Mouse (Mus musculus): ENCODE measurements around the gene Mst1. TPM values are rescaled to one million over a fixed set of nuclear protein-coding genes. Genes with fewer than 3 reads are reported as not detected.

Mst1 gene
- polyA plus RNA-seq, 1 experiment from 2014 or later, result 0.31 TPM

DNA sequence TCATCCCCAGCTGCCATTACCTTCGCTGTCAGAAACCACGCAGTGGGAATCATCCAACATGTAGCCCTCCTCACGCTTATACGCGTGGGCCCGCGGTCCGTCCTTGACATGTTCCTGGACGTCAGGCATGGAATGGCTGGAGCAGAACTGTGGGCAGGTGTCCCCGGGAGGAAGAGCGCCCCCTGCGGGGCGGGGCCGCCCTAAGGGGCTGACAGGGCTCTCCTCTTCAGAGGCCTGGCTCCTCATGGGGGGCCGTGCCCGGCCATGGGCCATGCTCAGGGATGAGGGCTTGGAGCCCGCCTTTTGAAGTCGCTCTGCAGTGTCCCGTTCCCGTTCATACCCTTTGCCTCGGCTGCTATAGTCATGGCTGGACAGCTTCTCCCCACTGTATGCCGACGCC is 25.9 kb downstream of the Mst1 start:
- H3K4me3 ChIP-seq (ENCODE audit: low read depth, low read length), result no peak overlapping the region
- no peaks in the 10 kb centered on the region for H3K9me3 ChIP-seq (replicated peaks; ENCODE audit: control insufficient read depth, low read length)
- ATAC-seq (replicated peaks; ENCODE audit: insufficient number of reproducible peaks, low FRiP score, low TSS enrichment, low read depth), result no peak
- H3K27ac ChIP-seq (replicated peaks; ENCODE audit: low read depth, low read length), result no peak overlapping the region
- DNase-seq (ENCODE audit: low spot score), result no peak
- no peaks in the 10 kb centered on the region for H3K36me3 ChIP-seq (replicated peaks; ENCODE audit: control insufficient read depth, insufficient read depth, low read depth, low read length)
- no peak overlapping the region for H3K9ac ChIP-seq (replicated peaks; ENCODE audit: low read length)
- WGBS, result 89% methylated on average over 23 of the region's 23 CpGs
- peaks cover 12% of the 10 kb centered on the region for H3K4me1 ChIP-seq (ENCODE audit: control insufficient read depth, insufficient read depth, low read length)
- no peak overlapping the region for H3K4me2 ChIP-seq (ENCODE audit: low read depth, low read length)
- no peaks in the 10 kb centered on the region for H3K27me3 ChIP-seq (ENCODE audit: control insufficient read depth, insufficient read depth, low read length)

DNA sequence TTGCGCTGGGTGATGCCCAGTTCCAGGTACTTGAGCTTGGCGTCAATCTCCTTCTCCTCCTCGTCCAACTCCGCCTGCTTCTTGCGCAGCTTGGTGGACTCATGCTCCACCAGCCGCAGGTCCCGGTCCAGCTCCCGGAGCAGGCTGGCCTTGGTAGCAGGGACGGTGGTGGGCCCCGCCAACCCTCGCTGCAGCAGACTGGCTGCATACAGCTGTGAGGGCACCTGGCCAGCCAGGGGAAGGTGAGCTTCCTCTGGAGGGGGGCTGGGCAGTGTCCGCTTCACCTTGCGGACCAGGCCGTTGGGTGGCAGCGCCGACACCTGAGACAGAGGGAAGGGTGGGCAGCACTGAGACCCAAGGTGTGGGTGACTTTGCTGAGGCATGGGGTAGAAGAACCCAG is 27.6 kb downstream of the Mst1 start:
- Histone ChIP-seq H3K27me3 (ENCODE audit: control insufficient read depth, insufficient read depth, low read length) (no peaks in the 10 kb centered on the region), H3K4me2 (ENCODE audit: low read depth, low read length) (no peak overlapping the region), H3K9me3 (replicated peaks; ENCODE audit: control insufficient read depth, low read length) (no peaks in the 10 kb centered on the region), H3K36me3 (replicated peaks; ENCODE audit: control insufficient read depth, insufficient read depth, low read depth, low read length) (no peaks in the 10 kb centered on the region), H3K4me3 (ENCODE audit: low read depth, low read length) (no peak overlapping the region), H3K4me1 (ENCODE audit: control insufficient read depth, insufficient read depth, low read length) (peaks cover 15% of the 10 kb centered on the region), H3K9ac (replicated peaks; ENCODE audit: low read length) (no peak overlapping the region), H3K27ac (replicated peaks; ENCODE audit: low read depth, low read length) (no peak overlapping the region)
- WGBS, result 93% methylated on average over 16 of the region's 16 CpGs
- DNase-seq (ENCODE audit: low spot score) (no peak), ATAC-seq (replicated peaks; ENCODE audit: insufficient number of reproducible peaks, low FRiP score, low TSS enrichment, low read depth) (no peak)

DNA sequence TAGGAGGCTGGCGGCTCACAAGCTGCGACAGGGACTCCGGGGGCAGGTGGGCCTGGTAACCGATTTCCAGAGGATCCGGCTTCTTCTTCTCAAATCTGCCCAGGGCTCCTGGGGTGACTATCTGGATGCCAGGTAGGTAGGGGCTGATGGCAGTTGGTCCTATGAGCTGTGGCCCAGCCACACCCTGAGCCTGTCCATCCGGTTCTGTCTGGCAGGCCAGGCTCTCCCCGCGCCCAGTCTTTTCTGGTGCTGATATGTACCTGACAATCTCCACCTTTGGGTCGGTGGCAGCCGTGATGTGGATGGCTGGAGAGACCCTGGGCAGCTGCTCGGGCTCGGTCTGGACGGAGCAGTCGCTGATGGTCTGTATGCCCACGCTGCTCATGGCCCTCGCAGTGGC is 29.9 kb downstream of the Mst1 start:
- Histone ChIP-seq H3K4me1 (ENCODE audit: control insufficient read depth, insufficient read depth, low read length) (peaks cover 10% of the 10 kb centered on the region; the same call in 1 of the 2 replicates), H3K9me3 (replicated peaks; ENCODE audit: control insufficient read depth, low read length) (no peaks in the 10 kb centered on the region), H3K9ac (replicated peaks; ENCODE audit: low read length) (no peak overlapping the region), H3K36me3 (replicated peaks; ENCODE audit: control insufficient read depth, insufficient read depth, low read depth, low read length) (no peaks in the 10 kb centered on the region), H3K27ac (replicated peaks; ENCODE audit: low read depth, low read length) (no peak overlapping the region), H3K4me3 (ENCODE audit: low read depth, low read length) (no peak overlapping the region), H3K27me3 (ENCODE audit: control insufficient read depth, insufficient read depth, low read length) (no peaks in the 10 kb centered on the region), H3K4me2 (ENCODE audit: low read depth, low read length) (no peak overlapping the region)
- DNase-seq (ENCODE audit: low spot score), result no peak
- no peak for ATAC-seq (replicated peaks; ENCODE audit: insufficient number of reproducible peaks, low FRiP score, low TSS enrichment, low read depth)
- 81% methylated on average over 16 of the region's 16 CpGs for WGBS

DNA sequence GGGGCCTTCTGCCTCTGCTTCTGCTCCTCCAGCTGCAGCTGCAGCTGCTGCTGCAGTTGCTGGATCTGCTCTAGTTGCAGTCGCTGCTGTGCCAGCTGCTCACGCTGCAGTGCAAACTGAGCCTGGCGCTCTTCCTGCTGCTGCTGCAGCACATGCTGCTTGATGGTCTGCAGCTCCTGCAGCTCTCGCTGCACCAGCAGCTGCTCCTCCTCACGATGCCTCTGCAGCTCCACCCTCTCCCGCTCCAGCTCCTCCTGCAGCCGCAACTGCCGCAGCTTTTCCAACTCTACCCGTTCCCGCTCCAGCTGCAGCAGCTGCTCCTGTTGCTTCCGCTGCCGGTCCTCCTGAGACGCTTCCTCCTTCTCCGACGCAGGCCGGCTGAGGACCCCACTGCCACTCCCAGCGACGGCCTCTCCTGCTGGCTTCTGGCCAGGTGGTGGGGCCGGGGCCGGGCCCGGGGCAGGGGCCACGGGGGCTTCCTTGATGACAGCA is 30.9 kb downstream of the Mst1 start:
- Histone ChIP-seq H3K27me3 (ENCODE audit: control insufficient read depth, insufficient read depth, low read length) (no peaks in the 10 kb centered on the region; the same call in 1 of the 2 replicates), H3K27ac (replicated peaks; ENCODE audit: low read depth, low read length) (no peak overlapping the region)
- 16% methylated on average over 22 of the region's 22 CpGs for WGBS

DNA sequence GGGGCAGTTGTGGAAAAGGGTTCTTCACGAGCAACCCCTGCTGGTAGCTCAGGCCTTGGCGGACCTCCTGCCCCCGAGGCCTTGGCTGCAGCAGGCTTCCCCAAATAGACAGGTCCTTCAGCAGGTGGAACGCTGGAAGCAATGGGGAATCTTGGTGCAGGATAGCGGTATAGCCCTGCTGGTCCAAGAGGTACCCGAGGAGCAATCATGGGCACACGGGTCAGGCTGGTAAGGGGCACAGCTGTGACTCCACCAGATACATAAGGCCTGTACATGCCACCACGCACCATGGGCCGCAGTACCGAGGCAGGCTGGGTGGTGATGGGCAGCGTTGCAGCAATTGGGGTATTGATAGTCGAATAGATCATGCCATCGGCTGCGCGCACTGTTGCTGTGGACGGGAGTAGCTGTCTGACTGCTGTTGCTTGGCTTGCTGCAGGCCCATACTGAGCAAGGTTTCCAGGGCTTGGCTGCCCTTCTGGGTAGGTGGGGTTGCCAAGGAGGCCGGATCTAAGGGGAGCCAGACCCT is 31.4 kb downstream of the Mst1 start:
- Histone ChIP-seq H3K4me2 (ENCODE audit: low read depth, low read length) (peak overlapping the region; percentile 49), H3K27ac (replicated peaks; ENCODE audit: low read depth, low read length) (no peak overlapping the region), H3K36me3 (replicated peaks; ENCODE audit: control insufficient read depth, insufficient read depth, low read depth, low read length) (no peaks in the 10 kb centered on the region), H3K27me3 (ENCODE audit: control insufficient read depth, insufficient read depth, low read length) (no peaks in the 10 kb centered on the region; the same call in 1 of the 2 replicates), H3K9ac (replicated peaks; ENCODE audit: low read length) (peak overlapping the region; percentile 59), H3K4me3 (ENCODE audit: low read depth, low read length) (no peak overlapping the region; the same call in 1 of the 2 replicates), H3K4me1 (ENCODE audit: control insufficient read depth, insufficient read depth, low read length) (peaks cover 7% of the 10 kb centered on the region; the same call in 1 of the 2 replicates), H3K9me3 (replicated peaks; ENCODE audit: control insufficient read depth, low read length) (no peaks in the 10 kb centered on the region)
- ATAC-seq (replicated peaks; ENCODE audit: insufficient number of reproducible peaks, low FRiP score, low TSS enrichment, low read depth) (no peak), DNase-seq (ENCODE audit: low spot score) (no peak)
- WGBS, result 79% methylated on average over 17 of the region's 17 CpGs

More for the DNA sequence above, 30.9 kb downstream of the Mst1 start:
- Histone ChIP-seq H3K9ac (replicated peaks; ENCODE audit: low read length) (peak overlapping the region; percentile 59), H3K4me1 (ENCODE audit: control insufficient read depth, insufficient read depth, low read length) (peaks cover 7% of the 10 kb centered on the region; the same call in 1 of the 2 replicates), H3K36me3 (replicated peaks; ENCODE audit: control insufficient read depth, insufficient read depth, low read depth, low read length) (no peaks in the 10 kb centered on the region), H3K4me2 (ENCODE audit: low read depth, low read length) (peak overlapping the region; percentile 49), H3K9me3 (replicated peaks; ENCODE audit: control insufficient read depth, low read length) (no peaks in the 10 kb centered on the region), H3K4me3 (ENCODE audit: low read depth, low read length) (peak overlapping the region; percentile 25; the same call in 1 of the 2 replicates)
- DNase-seq (ENCODE audit: low spot score), result peak; percentile 39
- no peak for ATAC-seq (replicated peaks; ENCODE audit: insufficient number of reproducible peaks, low FRiP score, low TSS enrichment, low read depth)

DNA sequence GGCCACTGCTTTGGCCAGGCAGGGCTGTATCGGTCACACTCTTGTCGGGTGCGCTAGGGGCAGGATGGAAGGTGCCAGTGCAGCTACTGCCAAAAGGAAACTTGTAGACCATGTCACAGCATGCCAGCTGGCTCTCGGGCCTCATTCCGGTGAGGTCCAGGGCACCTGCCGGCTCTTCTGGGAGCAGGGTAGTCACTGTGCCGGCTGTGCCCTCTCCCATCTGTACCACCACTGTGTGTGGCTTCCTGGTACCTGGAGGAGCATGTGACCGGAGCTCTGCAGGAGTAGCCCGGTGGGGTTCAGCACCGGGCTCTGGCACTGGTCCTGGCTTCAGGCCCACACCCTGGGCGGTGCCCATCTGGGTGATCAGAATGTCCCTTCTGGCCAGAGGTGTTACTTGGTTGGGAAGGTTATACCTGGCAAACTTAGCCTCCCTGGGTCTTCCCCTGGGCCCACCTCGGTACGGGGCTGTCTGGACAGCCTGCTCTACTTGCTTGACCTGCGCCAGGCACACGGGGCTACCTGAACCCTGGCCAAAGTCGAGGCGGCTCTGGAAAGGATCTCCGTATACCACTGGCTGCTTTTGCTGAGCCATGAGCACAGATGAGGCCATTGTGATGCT is 32.6 kb downstream of the Mst1 start:
- no peaks in the 10 kb centered on the region; the same call in 1 of the 2 replicates for H3K27me3 ChIP-seq (ENCODE audit: control insufficient read depth, insufficient read depth, low read length)
- DNase-seq (ENCODE audit: low spot score) (no peak), ATAC-seq (replicated peaks; ENCODE audit: insufficient number of reproducible peaks, low FRiP score, low TSS enrichment, low read depth) (no peak)
- no peak overlapping the region for H3K4me3 ChIP-seq (ENCODE audit: low read depth, low read length)
- peaks cover 7% of the 10 kb centered on the region; the same call in 1 of the 2 replicates for H3K4me1 ChIP-seq (ENCODE audit: control insufficient read depth, insufficient read depth, low read length)
- H3K9ac ChIP-seq (replicated peaks; ENCODE audit: low read length), result no peak overlapping the region
- no peaks in the 10 kb centered on the region for H3K36me3 ChIP-seq (replicated peaks; ENCODE audit: control insufficient read depth, insufficient read depth, low read depth, low read length)
- WGBS, result 94% methylated on average over 18 of the region's 18 CpGs
- no peaks in the 10 kb centered on the region for H3K9me3 ChIP-seq (replicated peaks; ENCODE audit: control insufficient read depth, low read length)
- no peak overlapping the region for H3K27ac ChIP-seq (replicated peaks; ENCODE audit: low read depth, low read length)
- no peak overlapping the region for H3K4me2 ChIP-seq (ENCODE audit: low read depth, low read length)

DNA sequence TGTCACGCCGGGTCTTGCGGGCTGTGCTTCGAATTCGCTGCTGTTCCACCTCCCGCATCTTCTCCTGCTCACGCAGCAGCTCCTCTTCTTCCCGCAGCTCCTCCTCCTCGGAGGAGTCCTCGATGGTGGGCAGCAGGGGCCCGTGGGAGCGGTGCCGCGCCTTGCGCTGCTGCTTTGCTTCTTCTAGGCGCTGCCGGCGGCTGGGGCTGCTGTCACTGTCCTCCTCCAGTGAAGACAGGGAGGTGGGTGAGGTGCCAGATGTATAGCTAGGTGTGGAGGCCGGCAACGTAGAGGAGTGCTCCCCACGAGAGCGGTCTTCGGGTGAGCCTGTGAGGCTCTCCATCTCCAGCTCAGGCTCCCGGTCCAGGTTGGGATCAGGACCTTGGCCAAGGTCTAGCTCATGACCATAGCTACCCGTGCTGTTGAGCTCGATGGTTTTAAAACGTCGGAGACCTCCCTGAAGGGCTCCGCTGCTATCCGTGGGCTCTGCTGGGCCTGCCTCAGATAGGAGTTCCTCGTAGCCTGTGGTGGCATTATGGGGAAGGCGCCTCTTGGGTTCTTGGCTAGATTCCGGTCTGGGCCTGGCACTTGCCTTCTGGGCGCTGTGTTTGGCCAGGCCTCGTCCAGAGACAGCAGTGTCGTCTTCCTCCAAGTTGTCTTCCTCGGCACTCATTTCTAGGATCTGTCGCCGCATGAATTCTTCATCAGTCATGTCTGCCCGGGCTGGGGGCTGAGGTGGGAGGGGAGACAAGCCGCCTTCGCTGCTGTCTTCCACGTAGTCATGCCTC is 35.2 kb downstream of the Mst1 start:
- WGBS, result 70% methylated on average over 43 of the region's 43 CpGs
- no peaks in the 10 kb centered on the region for H3K9me3 ChIP-seq (replicated peaks; ENCODE audit: control insufficient read depth, low read length)
- H3K4me1 ChIP-seq (ENCODE audit: control insufficient read depth, insufficient read depth, low read length), result peaks cover 7% of the 10 kb centered on the region; the same call in 1 of the 2 replicates
- no peak overlapping the region for H3K4me2 ChIP-seq (ENCODE audit: low read depth, low read length)
- no peak overlapping the region for H3K9ac ChIP-seq (replicated peaks; ENCODE audit: low read length)
- DNase-seq (ENCODE audit: low spot score), result no peak
- H3K36me3 ChIP-seq (replicated peaks; ENCODE audit: control insufficient read depth, insufficient read depth, low read depth, low read length), result no peaks in the 10 kb centered on the region
- H3K27me3 ChIP-seq (ENCODE audit: control insufficient read depth, insufficient read depth, low read length), result no peaks in the 10 kb centered on the region; the same call in 1 of the 2 replicates
- H3K27ac ChIP-seq (replicated peaks; ENCODE audit: low read depth, low read length), result no peak overlapping the region
- ATAC-seq (replicated peaks; ENCODE audit: insufficient number of reproducible peaks, low FRiP score, low TSS enrichment, low read depth), result no peak
- no peak overlapping the region for H3K4me3 ChIP-seq (ENCODE audit: low read depth, low read length)

Measured in embryonic facial prominence, embryonic 11.5 days (tissue).